Mouse (Mus musculus): ENCODE results near the gene Icam5. TPM values are rescaled to one million over a fixed set of nuclear protein-coding genes. Genes with fewer than 3 reads are reported as not detected.

Icam5 gene
- polyA plus RNA-seq, 1 experiment from 2014 or later: 1.8 TPM

DNA sequence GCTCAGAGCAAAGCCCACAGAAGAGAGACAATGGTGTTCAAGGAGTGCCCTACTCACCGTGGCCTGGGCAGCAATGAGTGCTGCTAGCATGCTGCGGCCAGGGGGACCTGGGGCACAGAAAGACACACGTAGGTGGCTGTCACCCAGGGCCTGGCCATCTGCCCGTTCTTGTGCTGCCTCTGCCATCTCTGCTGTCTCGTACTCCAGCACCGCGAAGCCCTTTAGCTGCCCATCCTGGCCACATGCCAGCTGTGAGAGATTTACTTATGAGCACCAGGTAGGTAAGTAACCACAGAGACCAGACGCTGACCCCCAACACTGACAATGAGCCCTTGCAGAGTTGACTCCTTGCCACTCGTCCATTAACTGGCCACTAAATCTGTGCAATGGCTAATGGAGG is 49.3 kb downstream of the Icam5 start:
- 87% methylated on average over 9 of the region's 9 CpGs for WGBS
- ATAC-seq (ENCODE audit: low FRiP score): no peak
- Histone ChIP-seq H3K4me1 (no peaks in the 10 kb centered on the region), H3K36me3 (peaks cover 94% of the 10 kb centered on the region), H3K27ac (replicated peaks) (no peak overlapping the region), H3K9ac (replicated peaks) (no peak overlapping the region), H3K9me3 (replicated peaks) (no peaks in the 10 kb centered on the region), H3K27me3 (replicated peaks) (no peaks in the 10 kb centered on the region), H3K4me3 (replicated peaks) (no peak overlapping the region), H3K4me2 (no peak overlapping the region)

DNA sequence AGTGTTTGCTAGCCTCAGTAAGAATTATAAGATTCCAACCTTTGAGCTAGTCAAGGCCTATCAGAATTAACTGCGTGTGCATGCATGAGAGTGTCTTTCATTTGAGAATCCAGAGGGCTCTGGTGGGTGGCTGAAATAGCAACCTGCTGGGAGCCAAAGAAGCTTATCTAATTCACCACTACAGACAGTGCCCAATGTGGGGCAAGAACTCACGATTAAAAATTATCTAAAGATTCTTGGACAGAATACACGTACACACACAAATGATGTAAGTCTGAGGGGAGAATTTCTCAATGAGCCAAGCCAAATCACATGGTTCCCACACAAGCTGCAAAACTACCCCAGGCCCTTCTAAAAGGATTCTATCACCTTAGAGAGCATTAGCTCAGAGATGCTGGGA is 51.5 kb downstream of the Icam5 start:
- H3K27me3 ChIP-seq (replicated peaks): no peaks in the 10 kb centered on the region
- H3K27ac ChIP-seq (replicated peaks): no peak overlapping the region
- H3K4me2 ChIP-seq: no peak overlapping the region
- peaks cover 95% of the 10 kb centered on the region for H3K36me3 ChIP-seq
- H3K9me3 ChIP-seq (replicated peaks): no peaks in the 10 kb centered on the region
- 91% methylated on average over 3 of the region's 3 CpGs for WGBS
- peaks cover 5% of the 10 kb centered on the region; the same call in 1 of the 2 replicates for H3K4me1 ChIP-seq
- H3K4me3 ChIP-seq (replicated peaks): no peak overlapping the region
- no peak overlapping the region for H3K9ac ChIP-seq (replicated peaks)
- ATAC-seq (ENCODE audit: low FRiP score): no peak

MicroRNAs encoded within 50 kb of the gene (microRNA counts, 519-probe panel; counts per million panel counts)
- microRNA mmu-miR-1900: 2,845 counts per million, percentile 68 among the panel's probes with 10 or more counts

Small RNA genes lying within 50 kb of the gene (microRNA-seq; reads per million reads assigned to microRNA genes)
- not detected for gene Mir1900
- not detected for gene Mir7082

Other genes with a start within 250 kb of the Icam5 start
- 1.4 and 1.8 TPM in 2 replicates for gene Col5a3, start 217.0 kb upstream of the Icam5 start, polyA plus RNA-seq (2015; fragmentation: Nextera tagmentation; extraction: Ambion mirVana)
- gene Rdh8, start 213.6 kb upstream of the Icam5 start, polyA plus RNA-seq (2015; fragmentation: Nextera tagmentation; extraction: Ambion mirVana): not detected in 2 replicates
- 17.0 and 23.2 TPM in 2 replicates for gene A230050P20Rik, start 163.4 kb upstream of the Icam5 start, polyA plus RNA-seq (2015; fragmentation: Nextera tagmentation; extraction: Ambion mirVana)
- 11.8 and 13.8 TPM in 2 replicates for gene Angptl6, start 152.3 kb upstream of the Icam5 start, polyA plus RNA-seq (2015; fragmentation: Nextera tagmentation; extraction: Ambion mirVana)
- 49.7 and 57.3 TPM in 2 replicates for gene Ppan, start 143.9 kb upstream of the Icam5 start, polyA plus RNA-seq (2015; fragmentation: Nextera tagmentation; extraction: Ambion mirVana)
- 260 and 274 TPM in 2 replicates for gene Eif3g, start 133.4 kb upstream of the Icam5 start, polyA plus RNA-seq (2015; fragmentation: Nextera tagmentation; extraction: Ambion mirVana)
- gene Dnmt1, start 72.2 kb upstream of the Icam5 start, polyA plus RNA-seq (2015; fragmentation: Nextera tagmentation; extraction: Ambion mirVana): 51.6 and 60.8 TPM in 2 replicates
- 8.8 and 17.9 TPM in 2 replicates for gene S1pr2, start 55.3 kb upstream of the Icam5 start, polyA plus RNA-seq (2015; fragmentation: Nextera tagmentation; extraction: Ambion mirVana)
- 114 and 123 TPM in 2 replicates for gene Mrpl4, start 29.3 kb upstream of the Icam5 start, polyA plus RNA-seq (2015; fragmentation: Nextera tagmentation; extraction: Ambion mirVana)
- 4.2 and 16.9 TPM in 2 replicates for gene Icam1, start 16.1 kb upstream of the Icam5 start, polyA plus RNA-seq (2015; fragmentation: Nextera tagmentation; extraction: Ambion mirVana)
- gene Icam4, start 2.7 kb upstream of the Icam5 start, polyA plus RNA-seq (2015; fragmentation: Nextera tagmentation; extraction: Ambion mirVana): 0.54 TPM in 1 of 2 replicates, not detected in the other
- gene Zglp1, start 35.0 kb downstream of the Icam5 start, polyA plus RNA-seq (2015; fragmentation: Nextera tagmentation; extraction: Ambion mirVana): 1.00 and 1.6 TPM in 2 replicates
- 1.6 and 2.2 TPM in 2 replicates for gene Gm49373, start 41.0 kb downstream of the Icam5 start, polyA plus RNA-seq (2015; fragmentation: Nextera tagmentation; extraction: Ambion mirVana)
- 69.8 and 77.7 TPM in 2 replicates for gene Fdx1l, start 41.5 kb downstream of the Icam5 start, polyA plus RNA-seq (2015; fragmentation: Nextera tagmentation; extraction: Ambion mirVana)
- 1.4 and 2.3 TPM in 2 replicates for gene Gm38431, start 59.9 kb downstream of the Icam5 start, polyA plus RNA-seq (2015; fragmentation: Nextera tagmentation; extraction: Ambion mirVana)
- gene Raver1, start 59.9 kb downstream of the Icam5 start, polyA plus RNA-seq (2015; fragmentation: Nextera tagmentation; extraction: Ambion mirVana): 25.6 and 38.0 TPM in 2 replicates
- gene Tyk2, start 99.2 kb downstream of the Icam5 start, polyA plus RNA-seq (2015; fragmentation: Nextera tagmentation; extraction: Ambion mirVana): 9.9 and 12.4 TPM in 2 replicates
- gene Cdc37, start 117.9 kb downstream of the Icam5 start, polyA plus RNA-seq (2015; fragmentation: Nextera tagmentation; extraction: Ambion mirVana): 199 and 230 TPM in 2 replicates
- gene Pde4a, start 133.6 kb downstream of the Icam5 start, polyA plus RNA-seq (2015; fragmentation: Nextera tagmentation; extraction: Ambion mirVana): 37.4 and 42.1 TPM in 2 replicates
- 70.1 and 72.0 TPM in 2 replicates for gene Keap1, start 207.3 kb downstream of the Icam5 start, polyA plus RNA-seq (2015; fragmentation: Nextera tagmentation; extraction: Ambion mirVana)
- 5.8 and 6.7 TPM in 2 replicates for gene S1pr5, start 216.4 kb downstream of the Icam5 start, polyA plus RNA-seq (2015; fragmentation: Nextera tagmentation; extraction: Ambion mirVana)
- 50.0 and 52.4 TPM in 2 replicates for gene Atg4d, start 233.2 kb downstream of the Icam5 start, polyA plus RNA-seq (2015; fragmentation: Nextera tagmentation; extraction: Ambion mirVana)